Mouse (Mus musculus): ENCODE data around the gene Ctnnd2. TPM values are rescaled to one million over a fixed set of nuclear protein-coding genes. Genes with fewer than 3 reads are reported as not detected.
A peak's percentile ranks its signal among the peaks of the same experiment; 100 is the strongest.

The Ctnnd2 gene
- total and polyA plus RNA-seq, 2 experiments, result 0.02 to 0.28 TPM

DNA sequence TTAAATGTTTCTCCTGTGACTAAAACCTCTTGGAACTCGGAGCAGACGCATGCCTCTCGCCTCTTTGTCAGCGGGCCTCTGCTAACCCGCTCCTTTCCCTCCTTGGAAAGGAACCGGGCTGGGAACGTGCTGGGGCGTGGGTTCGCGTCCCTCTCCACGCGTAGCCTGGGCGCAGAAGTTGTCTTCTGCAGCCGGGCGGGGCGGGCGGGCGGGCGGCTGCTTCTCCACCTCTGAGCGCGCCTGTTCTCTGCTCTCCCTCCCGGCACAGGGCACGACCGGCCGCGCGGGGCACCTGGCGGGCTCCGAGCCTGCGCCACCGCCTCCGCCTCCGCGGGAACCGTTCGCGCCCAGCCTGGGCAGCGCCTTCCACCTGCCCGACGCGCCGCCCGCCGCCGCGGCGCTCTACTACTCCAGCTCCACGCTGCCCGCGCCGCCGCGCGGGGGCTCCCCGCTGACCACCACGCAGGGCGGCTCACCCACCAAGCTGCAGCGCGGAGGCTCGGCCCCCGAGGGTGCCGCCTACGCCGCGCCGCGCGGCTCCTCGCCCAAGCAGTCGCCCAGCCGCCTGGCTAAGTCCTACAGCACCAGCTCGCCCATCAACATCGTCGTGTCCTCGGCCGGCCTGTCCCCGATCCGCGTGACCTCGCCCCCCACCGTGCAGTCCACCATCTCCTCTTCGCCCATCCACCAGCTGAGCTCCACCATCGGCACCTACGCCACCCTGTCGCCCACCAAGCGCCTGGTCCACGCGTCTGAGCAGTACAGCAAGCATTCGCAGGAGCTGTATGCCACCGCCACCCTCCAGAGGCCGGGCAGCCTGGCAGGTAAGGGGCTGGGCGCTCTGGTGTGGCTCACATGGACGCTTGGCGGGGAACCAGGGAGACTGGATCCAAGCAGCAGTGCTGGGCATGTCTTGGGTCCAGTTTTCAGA lies 474.4 kb downstream of the Ctnnd2 start:
- no peaks in the 10 kb centered on the region for H3K36me3 ChIP-seq (ENCODE audit: control insufficient read depth, insufficient read depth, low read length)
- H3K4me3 ChIP-seq (ENCODE audit: insufficient read depth, low read depth, low read length), result peak overlapping the region; percentile 25; the same call in 1 of the 2 replicates
- TF ChIP-seq CTCF (IDR thresholded peaks at IDR 0.05; ENCODE audit: low read depth, low read length) (no peak), POLR2A (IDR thresholded peaks at IDR 0.05; ENCODE audit: extremely low read depth, insufficient read depth, low read length) (no peak)
- H3K27me3 ChIP-seq (ENCODE audit: control insufficient read depth, insufficient read depth, low read length), result peaks cover 7% of the 10 kb centered on the region
- no peak overlapping the region for H3K9ac ChIP-seq (ENCODE audit: low read depth, low read length)
- H3K79me2 ChIP-seq (ENCODE audit: control insufficient read depth, insufficient read depth, low read length), result no peaks in the 10 kb centered on the region
- no peak overlapping the region for H3K27ac ChIP-seq (replicated peaks; ENCODE audit: insufficient read depth, low read depth, low read length)
- 2% methylated on average over 94 of the region's 94 CpGs for WGBS
- DNase-seq (ENCODE audit: extremely low read depth, low read depth, low spot score), result no peak
- no peaks in the 10 kb centered on the region for H3K4me1 ChIP-seq (ENCODE audit: control insufficient read depth, insufficient read depth, low read length)

DNA sequence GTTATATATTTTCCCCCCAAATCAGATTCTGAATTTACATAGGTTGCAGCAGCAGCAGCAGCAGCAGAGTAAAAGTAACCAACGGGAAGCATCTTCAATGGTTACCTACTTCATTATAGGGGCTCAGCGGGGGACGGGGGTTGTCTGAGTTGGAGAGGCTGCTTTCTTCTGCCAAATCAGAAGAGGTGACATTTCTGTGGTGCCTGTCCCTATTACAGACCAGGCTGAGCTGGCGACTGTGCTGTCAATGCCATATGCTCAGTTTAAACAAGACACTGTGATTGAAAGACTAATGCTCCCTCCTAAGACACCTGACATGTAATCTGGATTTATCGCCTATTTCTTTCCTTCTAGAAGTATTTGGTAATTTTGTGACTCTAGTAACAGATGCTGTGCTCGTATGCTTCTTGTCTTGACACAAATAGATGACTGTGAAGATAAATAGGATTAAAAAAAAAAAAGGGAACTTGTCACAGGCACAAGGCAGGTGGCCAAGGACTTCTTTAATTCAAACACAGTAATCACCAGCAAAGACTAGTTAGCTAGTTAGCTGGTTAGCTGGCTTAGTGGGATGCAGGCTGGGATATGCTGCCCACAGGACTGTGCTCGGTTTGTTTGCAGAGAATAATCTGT lies 475.4 kb downstream of the Ctnnd2 start:
- Histone ChIP-seq H3K9ac (ENCODE audit: low read depth, low read length) (no peak overlapping the region), H3K27ac (replicated peaks; ENCODE audit: insufficient read depth, low read depth, low read length) (no peak overlapping the region), H3K79me2 (ENCODE audit: control insufficient read depth, insufficient read depth, low read length) (no peaks in the 10 kb centered on the region), H3K4me3 (ENCODE audit: insufficient read depth, low read depth, low read length) (no peak overlapping the region), H3K36me3 (ENCODE audit: control insufficient read depth, insufficient read depth, low read length) (no peaks in the 10 kb centered on the region), H3K27me3 (ENCODE audit: control insufficient read depth, insufficient read depth, low read length) (peaks cover 7% of the 10 kb centered on the region), H3K4me1 (ENCODE audit: control insufficient read depth, insufficient read depth, low read length) (no peaks in the 10 kb centered on the region)
- DNase-seq (ENCODE audit: extremely low read depth, low read depth, low spot score), result no peak
- no peak for TF ChIP-seq CTCF (IDR thresholded peaks at IDR 0.05; ENCODE audit: low read depth, low read length)
- no peak for TF ChIP-seq POLR2A (IDR thresholded peaks at IDR 0.05; ENCODE audit: extremely low read depth, insufficient read depth, low read length)
- WGBS, result 36% methylated on average over 7 of the region's 7 CpGs

DNA sequence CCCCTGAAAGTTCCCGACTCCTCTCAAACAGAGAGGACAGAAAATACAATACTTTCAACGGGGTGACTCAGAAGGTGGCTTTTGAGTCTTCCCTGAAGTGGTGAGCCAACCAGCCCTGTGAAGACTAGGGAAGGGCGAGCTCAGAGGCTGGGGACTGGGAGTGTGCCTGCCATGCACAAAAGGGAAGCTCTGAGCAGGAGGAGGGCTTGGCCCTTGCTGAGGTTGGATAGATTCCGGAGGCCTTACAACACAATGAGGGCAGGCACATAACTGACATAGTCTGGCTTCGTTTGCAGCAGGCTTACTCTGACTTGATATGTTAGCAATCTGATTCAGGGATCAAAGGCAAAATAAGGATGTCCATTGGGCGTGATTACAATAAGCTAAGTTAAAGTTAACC lies 477.6 kb downstream of the Ctnnd2 start:
- Histone ChIP-seq H3K27me3 (ENCODE audit: control insufficient read depth, insufficient read depth, low read length) (peaks cover 7% of the 10 kb centered on the region), H3K9ac (ENCODE audit: low read depth, low read length) (no peak overlapping the region), H3K27ac (replicated peaks; ENCODE audit: insufficient read depth, low read depth, low read length) (no peak overlapping the region), H3K4me1 (ENCODE audit: control insufficient read depth, insufficient read depth, low read length) (no peaks in the 10 kb centered on the region), H3K36me3 (ENCODE audit: control insufficient read depth, insufficient read depth, low read length) (no peaks in the 10 kb centered on the region), H3K4me3 (ENCODE audit: insufficient read depth, low read depth, low read length) (no peak overlapping the region), H3K79me2 (ENCODE audit: control insufficient read depth, insufficient read depth, low read length) (no peaks in the 10 kb centered on the region)
- WGBS, result 61% methylated on average over 6 of the region's 6 CpGs
- TF ChIP-seq POLR2A (IDR thresholded peaks at IDR 0.05; ENCODE audit: extremely low read depth, insufficient read depth, low read length) (no peak), CTCF (IDR thresholded peaks at IDR 0.05; ENCODE audit: low read depth, low read length) (no peak)
- DNase-seq (ENCODE audit: extremely low read depth, low read depth, low spot score), result no peak

DNA sequence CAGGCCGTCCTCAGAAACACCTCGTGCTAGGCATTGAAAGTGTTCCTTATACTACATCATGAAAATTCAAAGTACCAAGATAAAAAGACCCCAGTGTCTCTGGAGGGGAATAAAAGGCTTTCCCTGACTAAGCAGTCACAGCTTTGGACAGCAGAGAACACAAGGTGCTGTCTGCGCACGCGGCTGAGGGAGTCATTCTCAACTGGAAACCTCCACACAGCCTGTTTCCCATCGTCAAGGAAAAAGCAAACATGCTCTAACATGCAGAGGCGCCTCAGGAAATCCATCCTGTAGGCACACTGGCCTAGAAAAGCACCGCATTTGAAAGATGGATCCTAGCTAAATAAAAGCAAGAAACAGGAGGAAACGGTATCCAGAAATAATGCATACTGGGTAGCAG lies 483.0 kb downstream of the Ctnnd2 start:
- WGBS, result 76% methylated on average over 9 of the region's 9 CpGs
- no peak overlapping the region for H3K9ac ChIP-seq (ENCODE audit: low read depth, low read length)
- H3K27me3 ChIP-seq (ENCODE audit: control insufficient read depth, insufficient read depth, low read length), result no peaks in the 10 kb centered on the region
- H3K27ac ChIP-seq (replicated peaks; ENCODE audit: insufficient read depth, low read depth, low read length), result no peak overlapping the region
- no peaks in the 10 kb centered on the region for H3K79me2 ChIP-seq (ENCODE audit: control insufficient read depth, insufficient read depth, low read length)
- no peaks in the 10 kb centered on the region for H3K4me1 ChIP-seq (ENCODE audit: control insufficient read depth, insufficient read depth, low read length)
- H3K4me3 ChIP-seq (ENCODE audit: insufficient read depth, low read depth, low read length), result no peak overlapping the region
- H3K36me3 ChIP-seq (ENCODE audit: control insufficient read depth, insufficient read depth, low read length), result no peaks in the 10 kb centered on the region
- no peak for DNase-seq (ENCODE audit: extremely low read depth, low read depth, low spot score)
- no peak for TF ChIP-seq CTCF (IDR thresholded peaks at IDR 0.05; ENCODE audit: low read depth, low read length)
- TF ChIP-seq POLR2A (IDR thresholded peaks at IDR 0.05; ENCODE audit: extremely low read depth, insufficient read depth, low read length), result no peak

DNA sequence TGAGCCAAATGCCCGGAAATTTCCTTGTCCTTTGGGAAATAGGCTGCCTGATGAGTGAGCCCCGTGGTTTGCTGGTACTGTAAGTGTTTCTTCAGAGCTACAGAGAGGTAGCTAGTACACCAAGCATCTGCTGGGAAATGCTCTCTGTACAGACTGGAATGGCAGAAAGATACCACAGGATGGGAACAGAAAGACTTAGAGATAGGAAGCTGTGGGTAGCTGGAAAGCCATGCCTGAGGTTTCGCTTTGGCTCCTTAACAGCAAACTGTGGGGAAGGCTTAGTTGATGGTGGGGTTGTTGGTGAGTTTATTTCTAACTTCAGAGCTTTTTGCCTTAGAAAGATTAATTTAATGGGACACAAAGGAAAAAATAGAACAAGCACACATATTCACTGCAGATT lies 485.2 kb downstream of the Ctnnd2 start:
- Histone ChIP-seq H3K9ac (ENCODE audit: low read depth, low read length) (no peak overlapping the region), H3K36me3 (ENCODE audit: control insufficient read depth, insufficient read depth, low read length) (no peaks in the 10 kb centered on the region), H3K27ac (replicated peaks; ENCODE audit: insufficient read depth, low read depth, low read length) (no peak overlapping the region), H3K4me3 (ENCODE audit: insufficient read depth, low read depth, low read length) (no peak overlapping the region), H3K79me2 (ENCODE audit: control insufficient read depth, insufficient read depth, low read length) (no peaks in the 10 kb centered on the region), H3K27me3 (ENCODE audit: control insufficient read depth, insufficient read depth, low read length) (no peaks in the 10 kb centered on the region), H3K4me1 (ENCODE audit: control insufficient read depth, insufficient read depth, low read length) (no peaks in the 10 kb centered on the region)
- 82% methylated on average over 3 of the region's 3 CpGs for WGBS
- TF ChIP-seq CTCF (IDR thresholded peaks at IDR 0.05; ENCODE audit: low read depth, low read length), result no peak
- TF ChIP-seq POLR2A (IDR thresholded peaks at IDR 0.05; ENCODE audit: extremely low read depth, insufficient read depth, low read length), result no peak
- DNase-seq (ENCODE audit: extremely low read depth, low read depth, low spot score), result no peak
